Mouse (Mus musculus) heart, embryonic 11.5 days (tissue): ENCODE data around the gene Gm45837. TPM values are rescaled to one million over a fixed set of nuclear protein-coding genes. Genes with fewer than 3 reads are reported as not detected.

Experiments
- ATAC-seq: fragments of 200-750 bp; cut with Nextera tagmentation; replicated peaks from 2 replicates; pipeline ENCODE4 v1.8.0; 2017; ENCODE audit warnings: moderate library complexity; ENCODE audit not compliant: insufficient number of reproducible peaks, low FRiP score, low TSS enrichment
- H3K27ac ChIP-seq: fragments of 300-500 bp; sonication (generic); 2 replicates; pipeline ENCODE4 v1.5.1; 2014; ENCODE audit warnings: mild to moderate bottlenecking, low read depth, low read length
- H3K27me3 ChIP-seq: fragments of 300-500 bp; sonication (generic); 2 replicates; pipeline ENCODE4 v1.6.1; 2014; ENCODE audit warnings: mild to moderate bottlenecking, low read length, mixed read lengths; ENCODE audit not compliant: control insufficient read depth, insufficient read depth
- H3K36me3 ChIP-seq: fragments of 300-500 bp; sonication (generic); 2 replicates; pipeline ENCODE4 v1.6.1; 2014; ENCODE audit warnings: mild to moderate bottlenecking, low read length, moderate library complexity, mixed read lengths; ENCODE audit not compliant: control insufficient read depth, insufficient read depth
- H3K4me1 ChIP-seq: fragments of 300-500 bp; sonication (generic); 2 replicates; pipeline ENCODE4 v1.6.1; 2014; ENCODE audit warnings: low read length; ENCODE audit not compliant: control insufficient read depth, insufficient read depth
- H3K4me2 ChIP-seq: fragments of 300-500 bp; sonication (generic); 2 replicates; pipeline ENCODE4 v1.6.1; 2014; ENCODE audit warnings: mild to moderate bottlenecking, moderate library complexity
- H3K4me3 ChIP-seq: fragments of 300-500 bp; sonication (generic); 2 replicates; pipeline ENCODE4 v1.5.1; 2014; ENCODE audit warnings: low read depth, low read length
- H3K9ac ChIP-seq: fragments of 300-500 bp; sonication (generic); 2 replicates; pipeline ENCODE4 v1.6.1; 2014; ENCODE audit warnings: mild to moderate bottlenecking, low read depth, low read length, moderate library complexity
- H3K9me3 ChIP-seq: fragments of 300-500 bp; sonication (generic); replicated peaks from 2 replicates; pipeline ENCODE4 v1.6.1; 2016; ENCODE audit warnings: low read length; ENCODE audit not compliant: control insufficient read depth
- WGBS: fragments of 180-500 bp; shearing (Covaris S2); extraction: QIAGEN DNeasy Blood & Tissue Kit; methylation state at CpG from one replicate; pipeline ENCODE4 v1.1.7; 2014; ENCODE audit not compliant: insufficient replicate concordance; 5-methylcytosine and 5-hydroxymethylcytosine counted together
- polyA plus RNA-seq: library from polyadenylated mRNA; unstranded; fragments of >200 nt; fragmentation: Nextera tagmentation; extraction: Ambion mirVana; gene quantifications from 2 replicates; pipeline ENCODE4 v1.2.1, GENCODE M21; 2014

Gene Gm45837
- polyA plus RNA-seq, 1 experiment from 2014 or later: not detected

DNA sequence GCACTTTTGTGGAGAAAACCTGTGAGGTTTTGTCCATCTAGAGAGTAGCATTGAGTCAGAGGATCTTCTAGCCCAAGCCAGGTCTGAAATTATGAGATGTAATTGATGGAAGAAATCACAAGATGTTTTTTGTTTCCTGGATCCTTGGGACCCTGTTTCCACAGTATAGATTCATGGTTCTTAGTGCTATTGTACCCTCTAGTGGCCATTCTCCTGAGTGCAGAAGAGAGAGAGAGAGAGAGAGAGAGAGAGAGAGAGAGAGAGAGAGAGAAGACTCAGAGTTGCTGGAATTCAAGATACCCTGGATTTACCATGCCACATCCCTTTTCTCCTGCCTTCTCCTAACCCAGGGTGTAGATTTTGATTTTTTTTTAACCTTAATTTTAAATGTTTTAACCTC is 36.5 kb upstream of the Gm45837 start:
- ATAC-seq: no peak
- no peaks in the 10 kb centered on the region for H3K36me3 ChIP-seq
- peaks cover 9% of the 10 kb centered on the region for H3K4me1 ChIP-seq

DNA sequence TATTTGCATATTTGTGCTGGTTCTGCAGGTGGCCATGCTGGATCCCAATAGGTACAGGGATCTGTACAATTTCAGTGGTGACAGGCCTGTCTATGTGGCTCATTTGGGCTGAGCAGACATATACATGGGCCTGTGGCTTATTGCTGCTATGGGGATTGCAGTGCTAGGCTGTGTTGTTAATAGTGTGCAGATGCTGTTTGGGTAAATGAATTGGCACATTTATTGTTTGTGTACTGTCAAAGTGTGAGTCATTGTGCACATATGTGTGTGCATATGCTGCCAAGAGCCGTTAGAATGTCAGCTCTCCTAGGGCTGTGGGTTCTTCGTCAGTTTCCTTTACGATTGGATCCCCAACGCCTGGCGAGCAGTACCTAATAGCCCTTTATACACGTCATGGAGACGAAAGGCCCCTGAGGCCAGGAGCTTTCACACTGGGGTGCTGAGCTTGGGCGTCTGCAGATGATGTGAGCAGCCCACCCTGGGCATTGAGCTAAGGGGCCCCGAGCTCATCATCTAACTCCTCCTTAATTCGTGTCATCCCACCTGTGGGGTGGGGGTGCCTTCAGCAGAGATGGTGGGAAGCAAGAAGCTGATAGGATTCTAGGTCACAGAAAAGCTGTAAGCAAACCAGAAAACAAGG is 33.9 kb upstream of the Gm45837 start:
- no peaks in the 10 kb centered on the region for H3K9me3 ChIP-seq
- no peak overlapping the region for H3K4me3 ChIP-seq
- H3K4me1 ChIP-seq: peaks cover 16% of the 10 kb centered on the region
- 81% methylated on average over 10 of the region's 10 CpGs for WGBS
- ATAC-seq: no peak
- no peak overlapping the region for H3K9ac ChIP-seq
- no peaks in the 10 kb centered on the region for H3K36me3 ChIP-seq
- peaks cover 14% of the 10 kb centered on the region for H3K27me3 ChIP-seq
- no peak overlapping the region for H3K27ac ChIP-seq
- H3K4me2 ChIP-seq: no peak overlapping the region

More for the DNA sequence above, 36.5 kb upstream of the Gm45837 start:
- no peak overlapping the region for H3K4me2 ChIP-seq
- H3K9ac ChIP-seq: no peak overlapping the region
- H3K27ac ChIP-seq: no peak overlapping the region
- H3K27me3 ChIP-seq: peaks cover 14% of the 10 kb centered on the region
- H3K4me3 ChIP-seq: no peak overlapping the region
- no peaks in the 10 kb centered on the region for H3K9me3 ChIP-seq

DNA sequence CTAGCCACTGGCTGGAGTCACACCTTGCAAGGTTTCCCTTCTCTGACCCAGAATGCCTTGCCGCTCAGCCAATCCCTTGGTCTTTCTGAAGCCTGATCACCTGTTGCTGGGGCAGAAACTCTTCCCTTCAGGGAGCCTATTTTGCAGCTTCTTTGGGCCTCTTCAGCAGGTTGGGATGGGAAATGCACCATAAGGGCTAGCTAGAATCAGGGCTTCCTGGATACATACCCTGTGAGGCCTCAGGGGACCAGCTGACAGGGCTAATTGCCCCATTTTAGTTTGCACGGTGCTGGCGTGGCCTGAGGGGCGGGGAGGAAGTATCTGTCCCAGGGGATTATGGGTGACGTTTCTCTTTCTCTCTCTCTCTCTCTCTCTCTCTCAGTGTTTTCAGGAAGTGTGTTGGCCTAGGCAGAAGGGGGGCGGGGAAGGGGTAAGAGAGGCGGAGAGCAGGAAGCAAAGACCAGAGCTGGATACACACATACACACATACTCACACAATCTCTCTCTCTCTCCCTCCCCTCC is 32.9 kb upstream of the Gm45837 start:
- no peaks in the 10 kb centered on the region for H3K36me3 ChIP-seq
- peak; percentile 50; the same call in 1 of the 2 replicates for ATAC-seq
- H3K27me3 ChIP-seq: peaks cover 9% of the 10 kb centered on the region
- H3K9me3 ChIP-seq: no peaks in the 10 kb centered on the region
- 37% methylated on average over 7 of the region's 7 CpGs for WGBS
- peak overlapping the region; percentile 20; the same call in 1 of the 2 replicates for H3K4me3 ChIP-seq
- H3K4me1 ChIP-seq: peaks cover 16% of the 10 kb centered on the region
- no peak overlapping the region; the same call in 1 of the 2 replicates for H3K27ac ChIP-seq
- H3K9ac ChIP-seq: peak overlapping the region; percentile 67
- H3K4me2 ChIP-seq: peak overlapping the region; percentile 44

DNA sequence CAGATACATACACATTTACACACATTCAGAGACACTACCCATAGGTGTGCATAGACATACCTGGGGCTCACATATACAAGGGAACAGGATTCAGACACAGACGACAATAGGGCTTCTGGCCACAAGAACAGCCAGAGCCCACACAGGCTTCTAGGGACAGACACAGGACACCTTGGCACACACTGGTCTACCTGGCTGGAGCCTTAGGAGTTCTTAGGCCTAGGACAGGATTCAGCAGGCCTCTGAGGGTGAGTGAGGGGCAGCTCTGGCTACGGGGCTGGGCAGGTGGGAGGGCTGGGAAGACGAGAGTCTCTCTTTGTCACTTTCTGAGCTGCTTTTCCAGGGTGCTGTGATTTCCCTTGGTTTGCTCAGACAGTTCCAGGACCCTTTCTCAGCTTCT is 32.4 kb upstream of the Gm45837 start:
- peak overlapping the region; percentile 54; the same call in 1 of the 2 replicates for H3K27ac ChIP-seq
- 71% methylated on average over 3 of the region's 3 CpGs for WGBS
- H3K36me3 ChIP-seq: no peaks in the 10 kb centered on the region
- ATAC-seq: no peak
- H3K27me3 ChIP-seq: 0 out of 2 replicates have a peak, but pooled peaks cover 4% of the 10 kb centered on the region
- peak overlapping the region; percentile 67 for H3K9ac ChIP-seq
- no peaks in the 10 kb centered on the region for H3K9me3 ChIP-seq
- H3K4me1 ChIP-seq: peaks cover 18% of the 10 kb centered on the region
- peak overlapping the region; percentile 44 for H3K4me2 ChIP-seq
- H3K4me3 ChIP-seq: no peak overlapping the region

DNA sequence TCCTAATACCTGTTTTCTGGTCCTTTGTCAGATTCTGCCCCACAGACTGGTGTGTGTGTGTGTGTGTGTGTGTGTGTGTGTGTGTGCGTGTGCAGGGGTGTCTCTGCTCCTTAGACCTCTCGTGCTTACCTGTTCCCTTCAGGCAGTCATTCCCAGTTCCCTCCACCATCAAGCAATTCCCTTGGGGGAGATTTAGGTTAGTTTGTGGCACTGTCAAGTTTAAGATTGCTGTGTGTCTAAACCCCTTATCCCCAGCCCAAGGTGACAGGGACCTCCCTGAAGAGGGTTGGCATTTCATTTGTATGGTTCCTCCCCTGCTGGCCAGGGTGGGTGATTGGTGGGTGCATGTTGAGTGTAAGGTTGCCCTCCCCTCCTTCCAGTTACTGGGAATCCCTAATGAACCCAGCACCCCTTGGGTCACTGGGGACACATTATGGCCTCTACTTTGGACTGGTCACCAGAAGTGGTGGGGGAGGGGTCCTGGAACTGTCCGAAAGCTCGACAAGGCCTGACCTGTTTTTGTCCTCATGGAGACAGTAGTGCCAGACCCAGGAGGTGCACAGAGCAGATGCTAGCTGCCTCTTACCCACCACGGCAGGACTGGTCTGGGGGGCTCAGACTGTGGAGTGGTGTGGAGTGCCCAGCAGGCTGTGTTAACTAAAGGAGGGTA is 31.8 kb upstream of the Gm45837 start:
- H3K9ac ChIP-seq: peak overlapping the region; percentile 67; the same call in 1 of the 2 replicates
- no peak overlapping the region for H3K27ac ChIP-seq

DNA sequence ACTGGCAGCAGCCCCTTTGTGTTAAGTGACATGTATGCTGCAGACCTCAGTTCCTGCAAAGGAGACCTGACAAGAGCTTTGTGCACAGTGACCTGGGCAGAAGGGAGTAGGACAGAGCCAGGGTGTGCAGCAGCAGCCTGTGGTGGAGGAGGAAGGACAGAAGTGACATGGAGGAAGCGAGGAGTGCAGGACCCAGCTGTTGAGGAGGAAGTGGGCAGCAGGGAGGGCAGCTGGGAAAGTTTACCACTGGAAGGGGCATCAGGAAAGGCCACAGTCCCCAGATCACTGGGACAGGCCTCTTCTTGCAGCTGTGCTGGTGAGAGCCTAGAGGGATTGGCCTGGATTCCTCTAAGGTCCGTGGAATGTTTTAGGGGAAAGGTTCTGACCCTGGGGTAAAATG is 31.0 kb upstream of the Gm45837 start:
- no peaks in the 10 kb centered on the region for H3K9me3 ChIP-seq
- no peaks in the 10 kb centered on the region for H3K27me3 ChIP-seq
- H3K36me3 ChIP-seq: no peaks in the 10 kb centered on the region
- H3K9ac ChIP-seq: peak overlapping the region; percentile 56
- H3K4me2 ChIP-seq: no peak overlapping the region
- peaks cover 22% of the 10 kb centered on the region for H3K4me1 ChIP-seq
- 71% methylated on average over 2 of the region's 2 CpGs for WGBS
- no peak overlapping the region for H3K4me3 ChIP-seq
- no peak overlapping the region for H3K27ac ChIP-seq
- no peak for ATAC-seq

More for the DNA sequence above, 31.8 kb upstream of the Gm45837 start:
- Histone ChIP-seq H3K27me3 (no peaks in the 10 kb centered on the region), H3K36me3 (no peaks in the 10 kb centered on the region), H3K9me3 (no peaks in the 10 kb centered on the region), H3K4me3 (no peak overlapping the region), H3K4me1 (peaks cover 20% of the 10 kb centered on the region), H3K4me2 (peak overlapping the region; percentile 44)
- ATAC-seq: no peak
- 58% methylated on average over 5 of the region's 5 CpGs for WGBS

DNA sequence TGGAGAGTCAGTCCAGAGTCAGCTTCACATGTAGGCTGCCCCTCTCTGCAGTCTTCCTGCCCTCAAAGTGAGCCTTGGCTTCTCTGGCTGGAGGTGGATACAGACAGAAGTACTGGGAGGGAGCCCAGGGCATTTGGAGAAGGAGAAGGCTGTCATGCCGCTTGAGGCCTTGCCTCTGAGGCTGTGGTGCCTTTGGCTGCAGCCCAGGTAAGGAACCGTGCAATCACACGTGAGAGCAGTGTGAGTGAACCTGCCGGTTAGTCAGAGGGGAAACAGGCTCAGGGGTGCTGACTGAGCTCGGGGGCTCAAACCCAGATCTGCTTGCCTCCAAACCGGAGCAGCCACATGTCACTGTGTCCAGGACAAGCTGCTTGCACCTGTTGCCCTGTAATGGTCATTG is 29.2 kb upstream of the Gm45837 start:
- 77% methylated on average over 6 of the region's 6 CpGs for WGBS

DNA sequence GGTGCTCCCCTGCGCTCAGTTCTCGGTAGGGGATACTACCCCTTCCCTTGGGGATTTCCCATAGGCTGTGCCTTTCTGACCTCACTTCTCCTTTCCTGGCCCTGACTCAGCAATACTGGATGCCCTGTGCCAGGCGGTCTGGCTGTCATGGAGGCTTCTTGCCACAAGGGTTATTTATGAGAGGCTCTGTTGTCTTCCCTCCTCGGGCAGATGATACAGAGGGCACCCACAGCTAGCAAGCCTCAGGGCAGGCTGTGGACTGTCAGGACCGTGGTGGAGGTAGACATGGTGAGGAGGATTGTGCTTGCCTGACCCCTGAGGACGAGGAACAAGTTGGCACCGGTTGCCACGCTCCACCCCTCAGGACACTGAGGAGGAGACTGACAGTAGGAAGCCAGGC is 28.3 kb upstream of the Gm45837 start:
- no peak overlapping the region for H3K4me3 ChIP-seq
- WGBS: 69% methylated on average over 8 of the region's 8 CpGs
- H3K4me2 ChIP-seq: no peak overlapping the region
- no peak for ATAC-seq
- H3K9me3 ChIP-seq: no peaks in the 10 kb centered on the region
- no peak overlapping the region for H3K9ac ChIP-seq
- H3K27ac ChIP-seq: no peak overlapping the region
- H3K36me3 ChIP-seq: no peaks in the 10 kb centered on the region
- H3K4me1 ChIP-seq: peaks cover 38% of the 10 kb centered on the region
- no peaks in the 10 kb centered on the region for H3K27me3 ChIP-seq

More for the DNA sequence above, 29.2 kb upstream of the Gm45837 start:
- Histone ChIP-seq H3K9me3 (no peaks in the 10 kb centered on the region), H3K27ac (no peak overlapping the region), H3K4me2 (no peak overlapping the region), H3K4me1 (peaks cover 38% of the 10 kb centered on the region), H3K4me3 (no peak overlapping the region), H3K36me3 (no peaks in the 10 kb centered on the region), H3K27me3 (no peaks in the 10 kb centered on the region), H3K9ac (no peak overlapping the region)
- ATAC-seq: no peak
